In the genomic region with DNA sequence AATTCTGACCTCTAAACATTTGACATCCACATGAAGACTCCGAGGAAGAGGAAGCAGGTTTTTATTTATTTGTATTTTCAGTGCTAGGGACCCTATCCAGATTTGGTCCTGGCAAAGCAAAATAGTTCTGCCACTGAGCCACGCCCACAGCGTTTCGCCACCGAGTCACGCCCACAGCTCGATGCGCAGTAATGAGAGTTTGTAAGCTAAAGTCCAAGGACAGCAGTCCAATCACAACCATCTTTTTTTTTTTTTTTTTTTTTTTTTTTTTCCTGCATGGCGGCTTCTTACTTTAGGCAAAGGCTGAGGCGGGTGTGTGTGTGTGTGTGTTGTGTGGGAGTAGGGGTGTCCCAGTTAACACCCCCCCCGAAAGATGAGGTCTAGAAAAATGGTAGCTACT, we compare ENCODE assay signal across 26 mouse cellular contexts. TPM values are rescaled to one million over a fixed set of nuclear protein-coding genes. Genes with fewer than 3 reads are reported as not detected.
DNase-seq lines count a peak whose midpoint lies in the region; ATAC-seq lines count a peak whose summit lies in the region.
"Had no signal": no experiment of that assay in that cellular context is flagged by ENCODE, and none has a peak within 500 bp of the region (broad histone marks: within the 10 kb centered on the region; RNA-seq: fewer than 3 reads in every experiment).

No protein-coding gene starts in this region.

- H3K4me2 ChIP-seq in lung, embryonic 15.5 days, result peak overlapping the region; percentile 17; the same call in 1 of the 2 replicates
- H3K4me2 ChIP-seq: forebrain, embryonic 12.5 days; heart, embryonic 15.5 days; liver, embryonic 12.5 days; midbrain, embryonic 11.5 days; stomach, embryonic 15.5 days had no signal

- peak; percentile 23 for DNase-seq in adrenal gland, postnatal 25 days
- no peak for DNase-seq in adrenal gland, postnatal 4 days (ENCODE audit: low spot score in 2 of 2)
- peak; percentile 69 for DNase-seq in testis, postnatal 10 days (ENCODE audit: low spot score)
- DNase-seq in testis, postnatal 14 days (ENCODE audit: low spot score), result no peak
- peak; percentile 9 for DNase-seq in yolk sac, embryonic 10.5 days (ENCODE audit: low spot score)
- no peak for DNase-seq in cerebellum, postnatal 14 days
- DNase-seq in heart, adult 18-20 months, result no peak
- DNase-seq: cerebellum, adult 9-10 months; heart, adult 11 months; heart, postnatal 4 days; kidney, adult 8-10 months; kidney, postnatal 14 days had no signal

- peaks cover 8% of the 10 kb centered on the region for H3K4me1 ChIP-seq in lung, embryonic 15.5 days
- H3K4me1 ChIP-seq: heart, embryonic 15.5 days; liver, embryonic 12.5 days had no signal

- no peaks in the 10 kb centered on the region for H3K27me3 ChIP-seq in lung, embryonic 15.5 days
- H3K27me3 ChIP-seq: forebrain, embryonic 12.5 days; heart, embryonic 15.5 days; liver, embryonic 12.5 days; stomach, embryonic 15.5 days had no signal

- ATAC-seq in lung, embryonic 15.5 days (ENCODE audit: borderline replicate concordance, extremely low read depth, low FRiP score, low TSS enrichment), result peak; percentile 73; the same call in 1 of the 2 replicates
- ATAC-seq: activated CD4-positive, CD25-positive, alpha-beta regulatory T cell, adult 4 months; hindbrain, postnatal 0 days; liver, embryonic 12.5 days had no signal

- WGBS in lung, embryonic 15.5 days, result 53% methylated on average over 11 of the region's 11 CpGs

- no peak overlapping the region for H3K4me3 ChIP-seq in lung, embryonic 15.5 days
- H3K4me3 ChIP-seq: forebrain, embryonic 12.5 days; heart, embryonic 15.5 days; limb, embryonic 10.5 days; liver, embryonic 12.5 days; stomach, embryonic 15.5 days had no signal

- H3K36me3 ChIP-seq in lung, embryonic 15.5 days, result no peaks in the 10 kb centered on the region
- H3K36me3 ChIP-seq: forebrain, embryonic 12.5 days; heart, embryonic 15.5 days; limb, embryonic 10.5 days; liver, embryonic 12.5 days; stomach, embryonic 15.5 days had no signal

- H3K9me3 ChIP-seq in lung, embryonic 15.5 days, result no peaks in the 10 kb centered on the region
- H3K9me3 ChIP-seq: forebrain, embryonic 12.5 days; heart, embryonic 15.5 days; limb, embryonic 10.5 days; liver, embryonic 12.5 days; stomach, embryonic 15.5 days had no signal

- H3K27ac ChIP-seq in lung, embryonic 15.5 days, result no peak overlapping the region
- H3K27ac ChIP-seq: forebrain, embryonic 12.5 days; heart, embryonic 15.5 days; hindbrain, postnatal 0 days; liver, embryonic 12.5 days; stomach, embryonic 15.5 days had no signal

- H3K9ac ChIP-seq in lung, embryonic 15.5 days, result no peak overlapping the region
- H3K9ac ChIP-seq: forebrain, embryonic 12.5 days; heart, embryonic 15.5 days; liver, embryonic 12.5 days; stomach, embryonic 15.5 days had no signal

RNA-seq across cellular contexts. Expression of gene Dtd2, which starts 7.7 kb away (rescaled TPM):
- 17.2 and 39.9 TPM in 2 replicates for total RNA-seq in adrenal gland, postnatal 25 days (2021)
- 10 to 100 TPM; 28.6 to 34.3 TPM for total RNA-seq in adrenal gland, postnatal 4 days (2021)
- 25.3 and 25.4 TPM in 2 replicates for polyA plus RNA-seq in lung, embryonic 15.5 days (2015; fragmentation: Nextera tagmentation; extraction: Ambion mirVana)
- total RNA-seq in heart, adult 18-20 months (2021), result 1 to 10 TPM; 5.8 to 6.7 TPM

RNA-seq across cellular contexts. Expression of gene Gpr33, which starts 13.8 kb away (rescaled TPM):
- total RNA-seq in adrenal gland, postnatal 25 days (2021), result not detected in 2 replicates
- not detected for total RNA-seq in adrenal gland, postnatal 4 days (2021)
- not detected in 2 replicates for polyA plus RNA-seq in lung, embryonic 15.5 days (2015; fragmentation: Nextera tagmentation; extraction: Ambion mirVana)
- total RNA-seq in heart, adult 18-20 months (2021), result not detected
- total RNA-seq: gastrocnemius, adult 8-10 months; heart, postnatal 4 days; hindbrain, postnatal 0 days; left cerebral cortex, adult 8-10 months had no signal
- polyA plus RNA-seq: activated CD4-positive, CD25-positive, alpha-beta regulatory T cell, adult 4 months; cortical plate, adult 2 months; embryonic facial prominence, embryonic 11.5 days; forebrain, embryonic 12.5 days; heart, embryonic 15.5 days; hindbrain, postnatal 0 days; limb, embryonic 10.5 days; liver, embryonic 12.5 days; midbrain, embryonic 11.5 days; neural tube, embryonic 11.5 days; stomach, embryonic 15.5 days had no signal

RNA-seq across cellular contexts. Expression of gene Heatr5a, which starts 42.9 kb away (rescaled TPM):
- 23.6 and 24.4 TPM in 2 replicates for total RNA-seq in adrenal gland, postnatal 25 days (2021)
- total RNA-seq in adrenal gland, postnatal 4 days (2021), result 10 to 100 TPM; 21.1 to 23.4 TPM
- 12.7 and 13.8 TPM in 2 replicates for polyA plus RNA-seq in lung, embryonic 15.5 days (2015; fragmentation: Nextera tagmentation; extraction: Ambion mirVana)
- total RNA-seq in heart, adult 18-20 months (2021), result 10 to 100 TPM; 20.7 to 21.0 TPM

Comparison
In these comparisons a context has a peak if more than half of its experiments do, and no peak if none do; other contexts are left out.
1. DNase-seq: peak in adrenal gland, postnatal 25 days (single experiment), testis, postnatal 10 days (single experiment) and yolk sac, embryonic 10.5 days (single experiment); none in adrenal gland, postnatal 4 days (0 of 2), testis, postnatal 14 days (single experiment), cerebellum, postnatal 14 days (0 of 2) and heart, adult 18-20 months (0 of 2).